Mouse (Mus musculus): Measurements from ENCODE around the gene Atp8a2.
"Not testable (repeated sequence)": the region's sequence is repeated elsewhere in the genome, so short reads cannot be mapped to it uniquely, and the experiment has no call there.

Gene Atp8a2

DNA sequence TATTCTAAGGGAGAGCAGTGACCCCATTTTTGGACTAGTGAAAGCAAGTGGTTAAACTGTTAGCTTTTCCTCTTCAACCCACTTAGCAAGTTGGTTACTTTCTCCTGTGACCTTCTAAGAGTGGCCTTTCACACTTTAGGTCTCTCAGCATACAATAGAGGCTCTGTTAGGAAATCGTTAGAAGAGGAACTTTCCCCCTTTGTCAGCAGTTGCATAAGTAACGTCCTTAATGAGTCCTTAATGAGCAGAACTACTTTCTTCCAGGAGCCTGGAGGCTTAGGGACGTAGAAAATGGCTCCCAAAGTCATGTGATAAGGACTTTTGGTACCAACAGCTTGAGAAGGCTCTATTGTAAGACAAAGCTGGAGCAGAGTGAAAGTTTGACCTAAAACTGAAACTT lies 434.8 kb downstream of the Atp8a2 start:
- DNase-seq (ENCODE audit: low spot score) = no peak

DNA sequence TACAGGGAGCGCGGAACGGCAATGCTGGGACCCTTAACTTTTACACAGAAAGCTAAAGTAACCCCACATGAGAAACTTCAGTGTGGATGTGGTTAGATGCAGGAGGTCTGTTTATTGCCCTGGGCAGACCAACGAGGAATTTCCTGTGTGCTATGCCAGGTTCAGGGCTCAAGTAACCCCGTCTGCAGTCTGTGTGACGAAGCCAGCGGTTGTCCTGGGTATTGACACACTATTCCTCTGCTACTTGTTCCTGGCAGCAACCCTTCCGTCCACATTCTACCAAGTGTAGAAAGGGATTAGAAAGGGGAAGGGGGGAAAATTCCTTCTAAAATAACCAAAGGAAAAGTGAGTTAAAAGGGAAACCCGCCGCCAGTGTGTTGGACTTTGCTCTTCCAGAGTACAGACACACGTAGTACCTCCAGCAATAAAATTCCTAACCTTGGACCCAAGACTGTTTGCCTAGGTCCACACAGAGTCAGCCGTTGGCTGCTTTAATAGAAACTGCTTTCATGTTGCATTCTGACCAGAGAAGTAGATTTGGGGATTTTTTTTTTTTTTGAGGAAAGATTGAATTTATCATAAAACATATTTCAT lies 437.0 kb downstream of the Atp8a2 start:
- DNase-seq (ENCODE audit: low spot score) = no peak

DNA sequence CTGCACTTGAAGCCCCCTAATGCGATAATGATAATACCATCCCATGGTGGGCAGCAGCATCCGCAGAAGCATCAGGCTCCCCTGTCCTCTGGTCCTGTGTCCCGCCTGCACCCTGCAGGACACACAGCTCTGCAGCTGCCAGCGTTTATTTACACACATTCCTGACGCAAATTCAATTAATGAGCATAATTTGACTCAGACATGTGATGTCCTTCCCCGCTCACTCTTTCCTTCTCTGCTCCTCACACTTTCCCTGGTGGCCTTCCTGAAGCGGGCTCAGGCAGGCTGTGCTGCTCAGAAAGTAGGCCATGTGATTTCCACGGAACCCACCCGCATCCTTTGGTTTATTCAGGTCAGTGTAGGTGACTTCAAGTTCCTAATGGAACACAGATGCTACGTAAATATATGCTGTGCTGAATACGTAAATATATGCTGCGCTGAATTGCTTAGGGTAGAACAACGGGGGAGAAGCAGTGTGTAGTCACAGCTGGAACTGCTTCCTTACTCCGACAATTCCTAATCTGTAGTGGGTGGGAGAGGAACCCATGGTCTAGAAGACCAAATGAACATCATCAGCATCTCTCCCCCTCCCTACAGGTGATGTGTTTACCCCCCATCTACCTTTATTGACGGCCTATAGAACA lies 437.7 kb downstream of the Atp8a2 start:
- DNase-seq (ENCODE audit: low spot score) = no peak

DNA sequence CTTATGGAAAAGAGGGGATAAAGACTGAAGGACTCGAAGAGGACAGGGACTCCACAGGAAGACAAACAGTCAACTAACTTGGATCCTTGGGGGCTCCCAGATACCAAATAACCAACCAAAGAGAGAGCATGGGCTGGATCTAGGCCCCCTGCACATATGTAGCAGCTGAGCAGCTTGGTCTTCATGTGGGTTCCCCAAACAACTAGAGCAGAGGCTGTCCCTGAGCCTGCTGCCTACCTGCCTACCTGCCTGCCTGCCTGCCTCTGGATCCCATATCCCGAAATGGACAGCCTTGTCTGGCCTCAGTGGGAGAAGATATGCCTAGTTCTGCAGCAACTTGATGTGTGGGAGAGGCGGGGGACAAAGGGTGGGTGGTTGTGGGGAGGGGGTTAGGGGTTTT lies 444.6 kb downstream of the Atp8a2 start:
- DNase-seq (ENCODE audit: low spot score) = no peak

DNA sequence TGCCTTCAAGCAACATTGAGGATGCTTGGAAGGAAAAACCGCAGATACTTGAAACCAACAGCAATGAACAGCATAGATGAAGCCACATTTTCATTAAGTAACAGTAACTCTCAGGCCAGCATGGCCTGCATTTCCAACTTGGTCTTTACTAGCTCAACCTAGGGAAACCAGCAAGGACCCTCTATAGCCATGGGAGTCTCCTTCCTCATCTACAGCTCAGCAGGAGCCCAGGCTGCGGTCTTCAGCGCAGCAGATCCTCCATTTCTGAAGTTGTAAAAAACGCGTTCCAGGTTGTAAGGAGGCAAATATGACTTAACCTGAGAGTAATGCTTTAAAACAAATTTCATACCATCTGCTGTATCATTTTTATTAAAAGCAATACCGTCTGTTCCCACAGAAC lies 447.0 kb downstream of the Atp8a2 start:
- no peak for DNase-seq (ENCODE audit: low spot score)

DNA sequence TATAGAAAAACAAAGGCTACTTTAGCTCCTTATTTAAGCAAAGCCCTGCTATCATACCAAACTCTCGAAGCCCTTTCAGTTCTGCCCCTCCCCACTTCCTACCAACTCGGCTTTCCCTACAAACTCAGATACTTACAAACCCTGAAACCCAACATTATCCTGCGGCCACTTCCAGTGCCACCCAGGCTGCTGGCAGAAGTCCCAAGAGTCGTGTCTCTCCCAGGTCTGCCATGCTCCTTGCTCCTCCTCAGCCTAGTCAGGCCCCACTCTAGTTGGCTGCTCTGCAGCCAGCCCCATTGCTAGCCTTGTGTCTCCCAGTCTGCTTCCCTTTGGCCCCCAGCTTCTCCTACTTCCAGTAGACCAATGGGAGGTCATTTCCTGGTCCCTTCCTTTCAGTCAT lies 451.3 kb downstream of the Atp8a2 start:
- DNase-seq (ENCODE audit: low spot score) = no peak

DNA sequence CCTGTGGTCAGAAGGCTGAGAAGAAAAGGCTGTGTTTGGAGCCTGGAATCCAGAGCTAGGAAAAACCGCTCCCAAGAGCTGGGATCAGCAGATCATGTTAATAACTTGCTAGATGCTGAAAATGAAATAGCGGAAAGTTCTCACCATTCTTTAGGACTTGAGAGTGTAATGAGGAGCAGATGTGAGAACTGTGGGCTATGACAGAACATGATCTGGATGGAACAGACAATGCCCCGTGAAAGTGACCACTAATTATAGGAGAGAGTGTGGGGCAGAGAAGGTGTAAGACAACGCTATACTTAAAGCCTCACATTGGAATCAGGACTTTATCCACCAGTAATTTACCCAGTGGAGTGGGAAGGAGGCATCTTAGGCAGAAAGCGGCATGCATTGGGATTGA lies 455.2 kb downstream of the Atp8a2 start:
- DNase-seq (ENCODE audit: low spot score) = no peak

DNA sequence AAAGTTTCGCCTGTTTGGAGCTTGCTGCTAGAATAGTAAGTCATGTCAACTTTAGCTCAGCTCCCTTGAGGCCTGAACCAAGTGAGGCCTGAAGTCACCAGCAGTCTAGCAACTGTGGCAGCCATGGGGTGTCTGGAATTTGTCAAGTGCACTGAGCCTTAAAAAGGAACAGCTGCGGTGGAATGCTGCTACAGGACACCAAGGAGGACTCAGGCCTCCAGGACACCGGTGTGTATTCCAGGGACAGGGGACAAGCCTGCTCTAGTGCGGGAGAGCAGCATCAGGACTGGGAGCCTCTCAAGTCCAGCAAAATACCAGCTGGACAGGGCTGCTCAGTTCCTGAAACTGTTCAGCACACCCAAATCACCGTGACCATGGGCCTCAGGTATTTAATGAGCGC lies 457.5 kb downstream of the Atp8a2 start:
- no peak for DNase-seq (ENCODE audit: low spot score)

DNA sequence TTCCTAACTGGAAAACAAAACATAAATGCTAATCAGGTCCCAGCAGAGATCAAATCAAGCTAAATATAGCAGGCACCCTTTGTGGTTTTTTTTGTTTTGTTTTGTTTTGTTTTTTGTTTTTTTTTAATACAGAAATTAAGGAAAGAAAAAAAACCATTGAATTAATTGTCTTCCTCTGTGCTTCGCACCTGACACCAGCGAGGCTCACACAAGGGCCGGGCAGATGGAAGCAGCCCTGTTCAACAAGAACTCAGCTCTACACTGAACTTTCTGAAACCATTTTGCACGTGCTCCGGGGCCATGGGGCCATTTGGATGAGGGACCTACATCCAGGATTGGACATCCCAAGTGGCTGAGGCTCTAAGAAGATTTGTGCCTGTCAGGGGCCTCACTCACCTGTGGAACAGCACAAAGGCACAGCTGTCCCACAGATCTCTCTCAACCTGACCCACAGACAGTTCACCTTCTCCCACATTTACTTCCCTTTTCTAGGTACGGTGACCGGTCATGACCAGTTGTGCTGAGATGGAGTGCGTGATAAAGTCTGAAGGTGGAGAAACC lies 459.2 kb downstream of the Atp8a2 start:
- no peak for DNase-seq (ENCODE audit: low spot score)

DNA sequence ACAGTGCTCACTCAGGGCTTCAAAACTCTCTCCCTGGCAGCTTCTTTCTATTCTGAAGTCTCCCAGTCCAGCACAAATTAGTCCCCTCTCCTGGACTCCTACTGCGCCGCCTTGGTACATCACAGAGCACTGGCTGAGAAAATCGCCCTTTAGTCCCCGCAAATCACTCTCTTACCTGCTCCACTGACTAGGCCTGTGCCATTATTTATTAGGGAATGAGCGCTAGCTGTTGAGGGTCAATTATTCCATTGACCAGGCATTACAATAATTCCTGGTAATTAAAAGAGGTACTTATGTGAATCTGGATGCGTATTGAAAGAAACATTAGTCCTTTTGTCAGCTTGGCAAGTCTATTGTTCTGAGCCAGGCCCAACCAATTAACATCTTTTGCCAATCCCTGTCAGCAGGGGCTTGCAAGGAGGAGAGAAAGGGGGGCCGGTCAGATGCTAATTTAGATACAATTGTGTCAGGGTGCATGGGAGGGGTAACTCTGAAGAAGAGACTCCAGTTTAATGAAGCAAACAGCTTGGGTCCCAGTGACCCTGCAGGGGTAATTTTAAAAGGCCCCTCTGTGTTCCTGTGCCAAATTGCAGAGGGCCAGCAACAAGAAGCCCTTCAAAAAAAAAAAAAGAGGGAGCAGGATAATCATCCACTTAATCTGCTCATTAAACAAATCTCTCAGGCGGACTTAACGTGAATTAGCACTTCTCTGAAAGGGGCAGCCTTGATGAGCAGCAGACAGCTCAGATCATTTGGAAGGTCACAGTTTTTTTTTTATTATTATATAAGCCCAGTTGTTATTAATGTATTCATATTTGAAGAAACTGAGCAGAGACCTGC lies 459.9 kb downstream of the Atp8a2 start:
- peak; percentile 36 for DNase-seq (ENCODE audit: low spot score)

DNA sequence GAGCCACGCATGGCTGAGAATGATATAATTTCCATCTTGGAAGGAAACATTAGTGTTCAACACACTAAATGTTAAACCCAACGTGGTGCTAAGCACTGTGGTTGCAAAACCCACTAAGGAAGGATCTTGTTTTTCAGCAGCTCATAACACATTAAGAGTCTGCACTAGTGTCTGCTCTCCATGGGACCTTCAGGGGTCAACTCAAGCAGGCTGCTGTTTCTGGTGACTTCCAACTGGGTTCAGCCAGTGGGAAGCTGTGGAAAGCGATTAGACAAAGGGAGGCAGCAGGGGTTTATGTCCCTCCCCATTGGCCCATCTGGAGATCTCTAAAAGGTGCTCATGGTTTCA lies 467.0 kb downstream of the Atp8a2 start:
- no peak for DNase-seq (ENCODE audit: low spot score)

DNA sequence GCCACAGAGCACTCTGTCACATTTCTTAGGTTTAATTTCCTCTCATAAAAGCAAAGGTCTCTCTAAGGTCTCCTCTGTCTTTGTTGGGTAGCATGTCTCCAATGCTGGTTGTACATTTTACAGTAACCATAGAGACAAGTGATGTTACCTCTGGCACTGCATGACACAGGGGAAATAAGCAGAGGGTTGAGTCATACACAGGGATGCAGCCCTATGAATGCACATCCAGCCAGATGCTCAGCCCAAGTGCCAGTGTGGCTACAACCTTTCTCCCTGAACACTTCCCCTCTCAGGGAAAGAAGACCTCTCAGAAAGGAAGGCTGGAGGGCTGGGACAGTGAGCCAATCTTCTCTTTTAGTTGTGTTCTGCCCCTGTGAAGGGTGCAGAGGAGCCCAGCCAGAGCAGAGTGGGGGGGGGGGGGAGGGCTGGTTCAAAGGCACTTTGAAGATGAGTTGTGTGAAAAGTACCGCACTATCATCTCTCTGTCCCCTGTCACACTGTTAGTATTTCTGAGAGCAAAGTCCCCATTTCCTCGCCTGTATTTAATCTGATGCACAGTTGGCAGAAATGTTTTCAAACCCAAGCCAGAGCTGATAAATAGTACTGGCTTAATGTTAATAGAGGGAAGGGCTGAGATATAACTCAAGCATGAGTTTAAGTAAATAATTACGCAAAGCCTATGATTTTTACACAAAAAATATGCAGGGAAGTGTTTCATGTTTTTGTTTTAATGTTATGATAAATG lies 467.5 kb downstream of the Atp8a2 start:
- DNase-seq (ENCODE audit: low spot score) = no peak

DNA sequence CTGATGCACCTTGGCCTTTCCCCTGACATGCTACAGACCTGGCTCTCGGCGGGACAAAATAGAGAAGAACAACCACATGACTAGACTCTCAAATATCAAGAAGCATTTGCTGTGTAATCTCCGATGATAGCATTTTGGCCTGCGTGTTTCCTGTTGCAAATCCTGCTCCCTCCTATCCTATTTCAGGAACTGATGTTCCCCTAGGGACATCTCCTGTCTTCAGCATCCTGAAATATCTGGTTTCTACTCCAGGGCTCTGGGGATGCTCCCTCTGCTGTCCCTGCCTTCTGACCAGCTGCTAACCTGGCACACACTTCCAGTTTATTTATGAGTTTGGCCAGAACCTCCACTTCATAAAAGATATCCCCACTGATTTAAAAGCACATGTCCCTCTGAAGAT lies 470.0 kb downstream of the Atp8a2 start:
- DNase-seq (ENCODE audit: low spot score) = no peak

DNA sequence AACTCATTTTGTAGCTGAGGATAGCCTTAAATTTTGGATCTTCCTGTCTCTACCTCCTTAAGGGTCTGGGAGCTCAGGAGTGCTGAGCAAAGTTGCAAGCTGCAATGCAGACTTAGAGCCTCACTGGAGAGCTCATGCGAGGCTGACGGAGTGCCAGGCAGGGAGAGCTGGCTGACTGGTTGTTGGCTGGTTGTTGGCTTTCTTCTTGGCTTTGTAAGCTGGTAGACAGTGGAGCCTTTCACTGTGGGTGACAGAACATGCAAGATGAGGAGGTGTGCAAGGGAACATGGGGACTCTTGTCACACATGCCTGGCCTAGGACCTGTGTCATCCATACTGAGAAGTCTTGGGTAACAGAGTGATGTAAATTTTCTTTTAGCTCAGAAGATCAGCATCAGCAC lies 473.8 kb downstream of the Atp8a2 start:
- no peak for DNase-seq (ENCODE audit: low spot score)

DNA sequence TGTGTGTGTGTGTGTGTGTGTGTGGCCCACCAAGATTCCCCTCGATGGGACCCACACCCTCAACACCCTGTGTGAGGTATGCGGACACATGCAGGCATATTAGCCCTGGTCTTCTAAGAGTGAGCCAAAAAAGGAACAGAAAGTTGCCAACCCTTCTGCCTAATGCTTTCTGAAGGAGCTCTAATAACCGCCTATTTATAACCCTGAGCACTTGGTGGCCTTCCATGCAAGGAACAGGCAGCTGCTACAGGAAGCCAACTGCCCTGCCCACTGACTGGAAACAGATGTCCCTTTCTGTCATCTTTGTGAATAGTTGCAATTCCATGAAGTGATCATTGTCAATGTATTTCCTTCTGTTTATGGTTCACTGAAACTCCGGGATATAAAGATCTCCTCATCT lies 475.0 kb downstream of the Atp8a2 start:
- peak; percentile 20 for DNase-seq (ENCODE audit: low spot score)

DNA sequence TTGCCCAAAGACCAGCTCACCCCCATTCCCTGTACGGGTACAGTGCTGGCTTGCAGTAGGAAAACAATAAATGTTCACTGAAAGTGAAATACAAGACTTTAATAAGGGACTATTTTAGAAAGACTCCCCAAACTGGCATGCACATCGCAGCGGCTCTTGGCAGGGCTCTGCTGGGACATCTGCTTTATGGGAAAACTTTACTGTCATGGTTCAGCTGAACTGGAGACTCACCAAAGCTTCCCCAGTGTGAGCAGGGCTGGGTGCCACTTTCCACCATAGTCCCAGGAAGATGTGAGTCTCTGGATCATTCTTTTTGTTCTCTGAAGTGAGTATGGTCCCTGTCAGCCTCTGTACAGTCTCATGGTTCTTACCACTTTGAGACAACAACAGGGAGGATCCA lies 475.6 kb downstream of the Atp8a2 start:
- DNase-seq (ENCODE audit: low spot score) = peak; percentile 22

DNA sequence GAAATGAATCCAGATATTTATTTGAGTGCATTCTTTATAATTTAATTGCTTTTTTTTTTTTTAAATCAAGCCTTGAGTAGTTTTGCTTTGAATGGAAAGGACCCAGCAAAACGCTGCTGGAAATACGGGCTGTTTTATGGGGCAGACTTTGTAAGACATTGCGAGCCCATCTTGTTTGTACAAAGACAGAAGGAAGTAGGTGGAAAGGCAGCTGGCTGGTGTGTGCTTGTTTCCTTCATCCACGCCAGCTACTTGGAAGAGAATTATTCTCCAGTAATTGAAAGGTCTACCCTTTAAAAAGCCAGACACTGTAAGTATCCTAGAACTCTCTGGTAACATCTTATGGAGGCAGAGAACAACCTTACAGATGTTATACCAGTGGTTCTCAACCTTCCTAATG lies 476.6 kb downstream of the Atp8a2 start:
- peak; percentile 48 for DNase-seq (ENCODE audit: low spot score)

DNA sequence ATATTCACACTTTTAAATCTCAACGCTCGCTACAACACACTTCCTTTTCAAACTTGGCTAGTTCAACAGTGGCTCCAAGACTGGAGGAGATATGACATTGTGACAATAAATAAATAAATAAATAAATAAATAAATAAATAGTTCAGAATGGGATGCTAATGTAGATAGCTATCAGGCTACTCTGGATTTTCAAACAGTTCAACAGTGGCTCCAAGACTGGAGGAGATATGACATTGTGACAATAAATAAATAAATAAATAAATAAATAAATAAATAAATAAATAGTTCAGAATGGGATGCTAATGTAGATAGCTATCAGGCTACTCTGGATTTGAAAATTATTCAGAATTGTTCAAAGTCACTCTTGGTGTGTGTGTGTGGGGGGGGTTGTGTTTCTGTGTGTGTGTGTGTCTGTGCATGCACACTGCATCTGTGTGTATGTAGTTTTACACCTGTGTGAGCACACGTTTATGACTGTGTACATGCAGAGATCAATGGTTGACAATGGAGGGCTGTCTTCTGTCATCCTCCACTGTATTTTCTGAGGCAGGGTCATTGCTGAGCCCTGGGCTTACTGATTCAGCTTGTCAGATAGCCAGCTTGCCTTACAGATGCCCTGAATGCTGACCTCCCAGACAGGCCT lies 480.4 kb downstream of the Atp8a2 start:
- DNase-seq (ENCODE audit: low spot score) = not testable (repeated sequence)

DNA sequence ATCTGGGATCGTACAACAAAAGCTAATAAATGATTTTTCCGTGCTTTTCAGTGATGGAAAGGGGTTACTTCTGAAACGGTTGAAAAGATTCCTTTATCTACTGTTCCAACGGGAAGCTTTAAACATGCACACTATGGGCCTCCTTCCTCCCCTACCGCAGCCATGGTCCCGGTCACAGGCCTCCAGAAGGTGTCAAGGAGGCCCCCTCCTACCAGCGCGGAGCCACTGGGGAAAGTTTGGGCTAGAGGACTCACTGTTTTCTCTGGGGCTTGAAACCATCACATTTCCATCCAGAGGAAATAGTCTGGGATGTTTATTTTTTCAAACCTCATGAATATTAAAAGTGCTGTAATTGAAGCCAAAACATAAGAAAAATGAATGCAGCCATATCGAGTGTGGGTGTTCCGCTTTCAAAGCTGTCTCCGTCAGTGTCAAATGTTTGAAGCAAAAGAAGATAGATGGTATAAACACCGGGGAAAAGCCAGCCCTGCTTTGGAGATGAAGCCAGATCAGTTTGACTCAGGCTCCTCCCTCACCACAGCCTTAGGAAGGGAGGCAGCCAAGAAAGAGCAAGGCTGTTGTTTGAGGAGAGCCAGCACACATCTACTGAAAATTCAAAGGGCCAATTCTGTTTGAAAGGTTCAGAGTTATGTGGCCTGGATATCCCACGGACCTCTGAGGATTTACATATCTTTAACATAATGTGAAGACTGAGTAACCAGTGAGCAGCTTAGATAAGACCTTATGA lies 481.1 kb downstream of the Atp8a2 start:
- peak; percentile 41 for DNase-seq (ENCODE audit: low spot score)

DNA sequence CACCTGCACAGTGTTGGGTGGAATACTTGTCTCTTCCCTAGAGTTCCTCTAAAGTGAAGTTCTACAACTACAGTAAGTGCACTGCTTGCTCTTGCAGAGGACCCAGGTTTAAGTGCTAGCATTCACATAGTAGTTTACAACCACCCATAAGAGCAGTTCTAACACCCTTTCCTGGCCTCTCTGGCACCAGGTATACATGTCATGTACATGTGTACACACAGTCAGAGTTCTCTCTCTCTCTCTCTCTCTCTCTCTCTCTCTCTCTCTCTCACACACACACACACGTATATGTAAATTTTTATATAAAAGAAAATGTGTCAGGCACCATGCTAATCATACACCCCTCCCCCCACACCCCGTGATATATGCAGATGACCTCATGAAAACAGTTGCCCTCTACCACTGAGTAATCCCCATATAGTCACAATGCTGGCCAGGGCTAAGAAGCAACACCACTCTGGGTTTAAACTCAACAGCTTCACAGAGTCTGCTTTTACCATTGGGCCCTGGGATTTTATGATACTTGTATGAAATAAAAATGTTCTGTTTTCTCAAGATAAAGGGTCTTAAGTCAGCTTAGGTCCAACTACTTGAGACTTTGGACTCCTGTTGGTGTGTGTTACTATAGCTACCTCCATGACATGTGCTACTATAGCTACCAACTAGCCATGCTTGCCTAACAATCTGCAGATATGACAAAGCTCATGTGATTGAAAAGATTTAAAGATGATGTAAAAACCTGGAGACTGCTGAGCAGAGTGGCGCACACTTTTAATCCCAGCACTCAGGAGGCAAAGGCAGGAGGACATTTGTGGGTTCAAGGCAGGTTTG lies 487.3 kb downstream of the Atp8a2 start:
- DNase-seq (ENCODE audit: low spot score) = no peak
